Mouse (Mus musculus): ENCODE results near the gene Fam81a.

Gene Fam81a

GRCm38 (mm10) chr9:70109279-70109678 is 33.1 kb downstream of the Fam81a start:
- peak; percentile 48 for DNase-seq (ENCODE audit: low read depth, low spot score)

- DNase-seq (ENCODE audit: low read depth, low spot score): no peak
Observed at GRCm38 (mm10) chr9:70108151-70108550, 34.2 kb downstream of the Fam81a start.

- DNase-seq (ENCODE audit: low read depth, low spot score): no peak
Observed at GRCm38 (mm10) chr9:70105573-70105972, 36.8 kb downstream of the Fam81a start.

GRCm38 (mm10) chr9:70103106-70103505 is 39.3 kb downstream of the Fam81a start:
- DNase-seq (ENCODE audit: low read depth, low spot score): no peak

GRCm38 (mm10) chr9:70097542-70097941 is 44.8 kb downstream of the Fam81a start:
- DNase-seq (ENCODE audit: low read depth, low spot score): no peak

GRCm38 (mm10) chr9:70095016-70095415 is 47.3 kb downstream of the Fam81a start:
- no peak for DNase-seq (ENCODE audit: low read depth, low spot score)

GRCm38 (mm10) chr9:70090541-70090940 is 51.8 kb downstream of the Fam81a start:
- no peak for DNase-seq (ENCODE audit: low read depth, low spot score)

GRCm38 (mm10) chr9:70088786-70089096 is 53.6 kb downstream of the Fam81a start:
- DNase-seq (ENCODE audit: low read depth, low spot score): no peak

- no peak for DNase-seq (ENCODE audit: low read depth, low spot score)
Observed at GRCm38 (mm10) chr9:70088041-70088785, 54.1 kb downstream of the Fam81a start.

GRCm38 (mm10) chr9:70087379-70087778 is 55.0 kb downstream of the Fam81a start:
- DNase-seq (ENCODE audit: low read depth, low spot score): no peak

- no peak for DNase-seq (ENCODE audit: low read depth, low spot score)
Observed at GRCm38 (mm10) chr9:70086091-70086490, 56.3 kb downstream of the Fam81a start.

GRCm38 (mm10) chr9:70084107-70084506 is 58.3 kb downstream of the Fam81a start:
- no peak for DNase-seq (ENCODE audit: low read depth, low spot score)

- no peak for DNase-seq (ENCODE audit: low read depth, low spot score)
Observed at GRCm38 (mm10) chr9:70082357-70083204, 59.8 kb downstream of the Fam81a start.

- DNase-seq (ENCODE audit: low read depth, low spot score): no peak
Observed at GRCm38 (mm10) chr9:70081767-70082166, 60.6 kb downstream of the Fam81a start.

GRCm38 (mm10) chr9:70080976-70081375 is 61.4 kb downstream of the Fam81a start:
- peak; percentile 60 for DNase-seq (ENCODE audit: low read depth, low spot score)

GRCm38 (mm10) chr9:70080027-70080800 is 62.1 kb downstream of the Fam81a start:
- DNase-seq (ENCODE audit: low read depth, low spot score): peak; percentile 78

GRCm38 (mm10) chr9:70078034-70078433 is 64.3 kb downstream of the Fam81a start:
- no peak for DNase-seq (ENCODE audit: low read depth, low spot score)

- no peak for DNase-seq (ENCODE audit: low read depth, low spot score)
Observed at GRCm38 (mm10) chr9:70077170-70077569, 65.2 kb downstream of the Fam81a start.

GRCm38 (mm10) chr9:70072387-70072786 is 70.0 kb downstream of the Fam81a start:
- no peak for DNase-seq (ENCODE audit: low read depth, low spot score)

GRCm38 (mm10) chr9:70069961-70070435 is 72.4 kb downstream of the Fam81a start:
- DNase-seq (ENCODE audit: low read depth, low spot score): no peak

- DNase-seq (ENCODE audit: low read depth, low spot score): no peak
Observed at GRCm38 (mm10) chr9:70067497-70067896, 74.9 kb downstream of the Fam81a start.

GRCm38 (mm10) chr9:70062012-70062411 is 80.3 kb downstream of the Fam81a start:
- DNase-seq (ENCODE audit: low read depth, low spot score): no peak
